Mouse (Mus musculus) CH12.LX (cell line): ENCODE data around the gene Acp7. TPM values are rescaled to one million over a fixed set of nuclear protein-coding genes. Genes with fewer than 3 reads are reported as not detected.

Experiments used
- DNase-seq: peaks from one replicate; pipeline ENCODE4 v3.0.0-alpha.2; 2013; ENCODE audit errors: extremely low read depth
- H3K27ac ChIP-seq: 2 replicates; pipeline ENCODE4 v1.5.1; 2012; ENCODE audit warnings: low read depth, mild to moderate bottlenecking, control low read depth, moderate library complexity; ENCODE audit not compliant: insufficient read depth
- H3K27me3 ChIP-seq: replicated peaks from 2 replicates; pipeline ENCODE3; 2012; ENCODE audit warnings: inconsistent platforms
- H3K36me3 ChIP-seq, 2 experiments: replicated peaks in 1 of 2; 2 replicates each; pipeline versions ENCODE3 to v1.6.1; 2012; ENCODE audit warnings: inconsistent platforms in 1 of 2, low read length in 1 of 2, mild to moderate bottlenecking in 1 of 2, mixed read lengths in 1 of 2, moderate library complexity in 1 of 2; ENCODE audit not compliant: control insufficient read depth in 1 of 2, insufficient read depth in 1 of 2
- H3K4me1 ChIP-seq, 2 experiments: 2 replicates each; pipeline ENCODE4 v1.6.1; 2012; ENCODE audit warnings: inconsistent platforms in 1 of 2, moderate library complexity in 1 of 2; ENCODE audit not compliant: insufficient read depth in 2 of 2, control insufficient read depth in 1 of 2
- H3K4me2 ChIP-seq: 2 replicates; pipeline ENCODE4 v1.6.1; 2012; ENCODE audit warnings: low read depth, mild to moderate bottlenecking, control low read depth; ENCODE audit not compliant: poor library complexity, insufficient read depth, severe bottlenecking
- H3K4me3 ChIP-seq, 3 experiments: fragments of 150-350 bp in 1 of 3; sonication (generic) in 1 of 3; replicated peaks in 1 of 3; 2 replicates each; pipeline versions ENCODE3 to v1.5.1; 2011 to 2012; ENCODE audit warnings: low read depth in 2 of 3, low read length in 2 of 3, mild to moderate bottlenecking in 2 of 3, moderate library complexity in 2 of 3, control low read depth in 1 of 3, improper control_type of control experiment in 1 of 3, inconsistent platforms in 1 of 3, mixed read lengths in 1 of 3; ENCODE audit not compliant: poor library complexity in 1 of 3
- H3K79me2 ChIP-seq: replicated peaks from 2 replicates; pipeline ENCODE4 v1.6.1; 2012; ENCODE audit warnings: mild to moderate bottlenecking, moderate library complexity; ENCODE audit not compliant: control insufficient read depth, poor library complexity, insufficient read depth, severe bottlenecking; ENCODE audit errors: extremely low read depth
- H3K9ac ChIP-seq: 2 replicates; pipeline ENCODE4 v1.6.1; 2012; ENCODE audit warnings: low read depth, mild to moderate bottlenecking, control low read depth, moderate library complexity; ENCODE audit not compliant: insufficient read depth
- H3K9me3 ChIP-seq: replicated peaks from 2 replicates; pipeline ENCODE3; 2012; ENCODE audit warnings: low read length, inconsistent platforms, mixed read lengths
- BHLHE40 ChIP-seq: IDR thresholded peaks from 2 replicates; pipeline ENCODE4 v1.6.1; 2011; ENCODE audit warnings: mild to moderate bottlenecking, low read depth, low read length, improper control_type of control experiment
- CHD2 ChIP-seq: IDR thresholded peaks from 2 replicates; pipeline ENCODE4 v1.6.1; 2011; ENCODE audit warnings: low read length, improper control_type of control experiment
- CTCF ChIP-seq, 2 experiments: IDR thresholded peaks in 1 of 2; conservative IDR thresholded peaks in 1 of 2; 2 replicates each; pipeline ENCODE4 v1.5.1; 2011 to 2012; ENCODE audit warnings: low read depth in 2 of 2, low read length in 2 of 2, improper control_type of control experiment in 1 of 2, inconsistent platforms in 1 of 2, mild to moderate bottlenecking in 1 of 2, moderate library complexity in 1 of 2
- E2F4 ChIP-seq: IDR thresholded peaks from 2 replicates; pipeline ENCODE4 v1.6.1; 2011; ENCODE audit warnings: low read depth, low read length, improper control_type of control experiment; ENCODE audit not compliant: insufficient replicate concordance
- ELF1 ChIP-seq: IDR thresholded peaks from 2 replicates; pipeline ENCODE4 v1.6.1; 2014; ENCODE audit warnings: low read depth, mild to moderate bottlenecking, inconsistent platforms, low read length, improper control_type of control experiment
- EP300 ChIP-seq: IDR thresholded peaks from 2 replicates; pipeline ENCODE4 v1.6.1; 2011; ENCODE audit warnings: low read length, improper control_type of control experiment
- ETS1 ChIP-seq: conservative IDR thresholded peaks from 2 replicates; pipeline ENCODE4 v1.6.1; 2012; ENCODE audit warnings: low read depth, mild to moderate bottlenecking, inconsistent platforms, low read length, improper control_type of control experiment, moderate library complexity
- HCFC1 ChIP-seq: IDR thresholded peaks from 2 replicates; pipeline ENCODE4 v1.6.1; 2012; ENCODE audit warnings: low read depth, mild to moderate bottlenecking, inconsistent platforms, low read length, improper control_type of control experiment
- IRF4 ChIP-seq: IDR thresholded peaks from 2 replicates; pipeline ENCODE4 v1.6.1; 2014; ENCODE audit warnings: low read depth, mild to moderate bottlenecking, inconsistent platforms, low read length, improper control_type of control experiment
- JUN ChIP-seq: IDR thresholded peaks from 2 replicates; pipeline ENCODE4 v1.6.1; 2011; ENCODE audit warnings: low read depth, mild to moderate bottlenecking, low read length, improper control_type of control experiment, moderate library complexity; ENCODE audit not compliant: insufficient read depth
- JUND ChIP-seq: conservative IDR thresholded peaks from 2 replicates; pipeline ENCODE4 v1.6.1; 2011; ENCODE audit warnings: low read depth, low read length, improper control_type of control experiment
- KAT2A ChIP-seq: IDR thresholded peaks from 2 replicates; pipeline ENCODE4 v1.6.1; 2012; ENCODE audit warnings: low read length, improper control_type of control experiment, inconsistent platforms; ENCODE audit not compliant: insufficient replicate concordance
- MAFK ChIP-seq: IDR thresholded peaks from 2 replicates; pipeline ENCODE4 v1.6.1; 2011; ENCODE audit warnings: low read length, improper control_type of control experiment; ENCODE audit not compliant: insufficient replicate concordance
- MAX ChIP-seq: IDR thresholded peaks from 2 replicates; pipeline ENCODE4 v1.6.1; 2011; ENCODE audit warnings: low read length, improper control_type of control experiment
- MAZ ChIP-seq: IDR thresholded peaks from 2 replicates; pipeline ENCODE4 v1.6.1; 2012; ENCODE audit warnings: low read depth, mild to moderate bottlenecking, inconsistent platforms, low read length, improper control_type of control experiment, moderate library complexity
- MEF2A ChIP-seq: IDR thresholded peaks from 2 replicates; pipeline ENCODE4 v1.6.1; 2014; ENCODE audit warnings: low read depth, mild to moderate bottlenecking, inconsistent platforms, low read length, improper control_type of control experiment, borderline replicate concordance
- MXI1 ChIP-seq: IDR thresholded peaks from 2 replicates; pipeline ENCODE4 v1.6.1; 2011; ENCODE audit warnings: mild to moderate bottlenecking, low read depth, low read length, improper control_type of control experiment
- MYC ChIP-seq: IDR thresholded peaks from 2 replicates; pipeline ENCODE4 v1.6.1; 2011; ENCODE audit warnings: low read depth, mild to moderate bottlenecking, improper control_type of control experiment, low read length
- NELFE ChIP-seq: IDR thresholded peaks from 2 replicates; pipeline ENCODE4 v1.6.1; 2011; ENCODE audit warnings: low read depth, low read length, improper control_type of control experiment
- NRF1 ChIP-seq: IDR thresholded peaks from 2 replicates; pipeline ENCODE4 v1.6.1; 2014; ENCODE audit warnings: low read depth, mild to moderate bottlenecking, inconsistent platforms, low read length, improper control_type of control experiment, moderate library complexity
- PAX5 ChIP-seq: IDR thresholded peaks from 2 replicates; pipeline ENCODE4 v1.6.1; 2012; ENCODE audit warnings: low read length, inconsistent platforms, mixed read lengths
- POLR2AphosphoS2 ChIP-seq: IDR thresholded peaks from 2 replicates; pipeline ENCODE4 v1.6.1; 2011; ENCODE audit warnings: low read depth, low read length, improper control_type of control experiment
- RCOR1 ChIP-seq: conservative IDR thresholded peaks from 2 replicates; pipeline ENCODE4 v1.6.1; 2012; ENCODE audit warnings: low read depth, mild to moderate bottlenecking, inconsistent platforms, low read length, improper control_type of control experiment
- SIN3A ChIP-seq: IDR thresholded peaks from 2 replicates; pipeline ENCODE4 v1.6.1; 2012; ENCODE audit warnings: low read length, improper control_type of control experiment, inconsistent platforms
- SMC3 ChIP-seq: IDR thresholded peaks from 2 replicates; pipeline ENCODE4 v1.6.1; 2011; ENCODE audit warnings: low read depth, low read length, improper control_type of control experiment
- TBP ChIP-seq: conservative IDR thresholded peaks from 2 replicates; pipeline ENCODE4 v1.6.1; 2011; ENCODE audit warnings: low read depth, low read length, improper control_type of control experiment
- TCF12 ChIP-seq: IDR thresholded peaks from 2 replicates; pipeline ENCODE4 v1.6.1; 2014; ENCODE audit warnings: low read depth, mild to moderate bottlenecking, inconsistent platforms, low read length, improper control_type of control experiment
- UBTF ChIP-seq: IDR thresholded peaks from 2 replicates; pipeline ENCODE4 v1.6.1; 2012; ENCODE audit warnings: low read depth, mild to moderate bottlenecking, inconsistent platforms, low read length, improper control_type of control experiment, moderate library complexity
- USF1 ChIP-seq: IDR thresholded peaks from 2 replicates; pipeline ENCODE4 v1.6.1; 2014; ENCODE audit warnings: low read depth, mild to moderate bottlenecking, inconsistent platforms, low read length, improper control_type of control experiment
- ZC3H11A ChIP-seq: IDR thresholded peaks from 2 replicates; pipeline ENCODE4 v1.6.1; 2012; ENCODE audit warnings: low read depth, mild to moderate bottlenecking, inconsistent platforms, low read length, improper control_type of control experiment
- ZKSCAN1 ChIP-seq: IDR thresholded peaks from 2 replicates; pipeline ENCODE4 v1.6.1; 2012; ENCODE audit warnings: low read depth, inconsistent platforms, low read length, improper control_type of control experiment, borderline replicate concordance
- ZMIZ1 ChIP-seq: IDR thresholded peaks from 2 replicates; pipeline ENCODE4 v1.6.1; 2012; ENCODE audit warnings: low read depth, mild to moderate bottlenecking, inconsistent platforms, low read length, improper control_type of control experiment
- ZNF384 ChIP-seq: IDR thresholded peaks from 2 replicates; pipeline ENCODE4 v1.6.1; 2012; ENCODE audit warnings: low read depth, low read length, improper control_type of control experiment, inconsistent platforms
- dilution Hi-C: fragments of 300-500 bp; cut with MboI; formaldehyde crosslinking; loops from 2 replicates; pipeline ENCODE4 v1.14.3; 2020; ENCODE audit warnings: low sequenced_read_pairs; ENCODE audit not compliant: extremely low pct_unique_long_range_greater_than_20kb, extremely low pct_ligation_motif_present
- in situ Hi-C: fragments of 300-500 bp; cut with MboI; formaldehyde crosslinking; loops from 3 replicates; pipeline ENCODE4 v1.14.3; 2019; ENCODE audit warnings: low sequenced_read_pairs, low pct_ligation_motif_present, low pct_unique_long_range_greater_than_20kb, mixed read lengths
- polyA plus RNA-seq: library from polyadenylated mRNA; unstranded; fragments of >175 nt; gene quantifications from 2 replicates; pipeline ENCODE4 v1.2.1, GENCODE M21; 2012; ENCODE audit warnings: low read depth; ENCODE audit not compliant: insufficient read length
- total RNA-seq, 2 experiments: library from RNA; depleted of rRNA; stranded (reverse); fragments of 300-350 nt in 1 of 2; fragments of >200 nt in 1 of 2; gene quantifications; 2 replicates each; pipeline ENCODE4 v1.2.3; 2012 to 2014

Acp7 gene
- total and polyA plus RNA-seq, 3 experiments: not detected

- Histone ChIP-seq H3K36me3 (peaks cover 6 to 32% of the 10 kb centered on the region in 2 experiments), H3K4me2 (peak overlapping the region; percentile 45), H3K4me1 (peaks cover 50 to 72% of the 10 kb centered on the region in 2 experiments), H3K9ac (no peak overlapping the region), H3K4me3 (peak overlapping the region in 1 of 3 experiments; percentile 42), H3K27me3 (no peaks in the 10 kb centered on the region), H3K9me3 (no peaks in the 10 kb centered on the region), H3K79me2 (peaks cover 27% of the 10 kb centered on the region), H3K27ac (peak overlapping the region; percentile 77)
- peak; percentile 51; the same call in 1 of the 2 replicates for TF ChIP-seq CHD2
- peak; percentile 95 for TF ChIP-seq MAZ
- 0 out of 2 replicates have a peak, but pooled peaks have one; percentile 75 for TF ChIP-seq RCOR1
- TF ChIP-seq ZMIZ1: no peak
- TF ChIP-seq EP300: peak; percentile 92
- no peak for TF ChIP-seq MYC
- TF ChIP-seq MEF2A: peak; percentile 30; the same call in 1 of the 2 replicates
- no peak for TF ChIP-seq PAX5
- 0 out of 2 replicates have a peak, but pooled peaks have one; percentile 42 for TF ChIP-seq MXI1
- TF ChIP-seq ETS1: peak; percentile 75
- 0 out of 2 replicates have a peak, but pooled peaks have one; percentile 10 for TF ChIP-seq ELF1
- no peak for TF ChIP-seq UBTF
- TF ChIP-seq BHLHE40: peak; percentile 57; the same call in 1 of the 2 replicates
- no peak for TF ChIP-seq USF1
- TF ChIP-seq HCFC1: no peak
- peak; percentile 73 for TF ChIP-seq SIN3A
- TF ChIP-seq KAT2A: peak; percentile 65; the same call in 1 of the 2 replicates
- TF ChIP-seq POLR2AphosphoS2: no peak
- TF ChIP-seq MAFK: no peak; the same call in 1 of the 2 replicates
- TF ChIP-seq ZC3H11A: no peak
- peak in 1 of 2 experiments; percentile 24; a peak in 1 of 4 replicates for TF ChIP-seq CTCF (conservative IDR thresholded peaks at IDR 0.05 in 1 of 2, IDR thresholded peaks at IDR 0.05 in 1 of 2; ENCODE audit: low read depth in 2 of 2, low read length in 2 of 2)
- TF ChIP-seq ZKSCAN1: no peak
- no peak for TF ChIP-seq JUN
- 0 out of 2 replicates have a peak, but pooled peaks have one; percentile 18 for TF ChIP-seq NRF1
- no peak; the same call in 1 of the 2 replicates for TF ChIP-seq SMC3
- no peak for TF ChIP-seq NELFE
- TF ChIP-seq JUND: no peak
- TF ChIP-seq ZNF384: 0 out of 2 replicates have a peak, but pooled peaks have one; percentile 17
- no peak for TF ChIP-seq E2F4
- peak; percentile 10; the same call in 1 of the 2 replicates for TF ChIP-seq MAX
- TF ChIP-seq IRF4: peak; percentile 97
- peak; percentile 78; the same call in 1 of the 2 replicates for TF ChIP-seq TCF12
- 0 out of 2 replicates have a peak, but pooled peaks have one; percentile 40 for TF ChIP-seq TBP
- in situ Hi-C loops (loop anchor here (5.0 kb wide), 2 partner anchors 36 to 141 kb away; partner anchors contain the start of gene Lrfn1), dilution Hi-C loops (no loop called here)
- DNase-seq: peak; percentile 85
Measured at GRCm38 (mm10) chr7:28593206-28594111, 37.7 kb downstream of the Acp7 start.
